Mouse (Mus musculus): Measurements from ENCODE around the gene Col6a4.

Gene Col6a4

DNA sequence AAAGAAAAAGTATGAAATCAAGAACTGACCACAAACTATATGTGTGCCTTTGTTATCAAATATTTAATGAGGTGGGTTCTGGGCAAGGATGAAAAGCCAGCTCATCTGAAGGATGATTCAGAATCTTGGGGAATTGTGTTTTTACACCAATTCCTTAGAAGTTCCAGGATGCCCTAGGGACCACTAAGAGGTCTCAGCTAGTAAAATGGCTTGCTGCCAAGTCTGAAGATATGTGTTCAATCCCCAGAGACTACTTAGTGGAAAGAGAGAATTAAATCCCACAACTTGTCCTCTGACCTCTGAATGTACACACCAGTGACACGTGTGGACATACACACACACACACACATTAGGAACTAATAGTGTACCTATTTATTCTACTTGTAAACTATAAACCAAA is 137.5 kb downstream of the Col6a4 start:
- CTCF ChIA-PET, result no interaction called here

DNA sequence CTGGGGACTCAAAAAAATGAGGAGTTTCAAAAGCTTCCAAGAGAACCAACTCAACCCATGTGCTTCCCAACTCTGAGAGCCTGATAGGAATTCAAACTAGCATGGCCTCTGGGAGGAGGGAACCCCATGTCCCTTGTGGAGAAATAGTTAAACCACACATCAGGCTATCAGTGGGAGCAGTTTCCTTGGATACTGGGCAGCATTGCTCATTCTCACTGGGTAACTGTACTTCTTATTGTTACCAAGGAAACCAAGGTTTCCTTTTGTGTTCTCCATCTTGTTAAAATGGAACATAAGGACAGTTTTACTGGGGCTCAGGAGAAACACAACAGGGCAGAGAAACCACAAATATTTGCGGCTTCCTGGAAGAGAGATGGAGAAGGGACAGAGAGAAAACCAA is 146.8 kb downstream of the Col6a4 start:
- CTCF ChIA-PET, result no interaction called here

DNA sequence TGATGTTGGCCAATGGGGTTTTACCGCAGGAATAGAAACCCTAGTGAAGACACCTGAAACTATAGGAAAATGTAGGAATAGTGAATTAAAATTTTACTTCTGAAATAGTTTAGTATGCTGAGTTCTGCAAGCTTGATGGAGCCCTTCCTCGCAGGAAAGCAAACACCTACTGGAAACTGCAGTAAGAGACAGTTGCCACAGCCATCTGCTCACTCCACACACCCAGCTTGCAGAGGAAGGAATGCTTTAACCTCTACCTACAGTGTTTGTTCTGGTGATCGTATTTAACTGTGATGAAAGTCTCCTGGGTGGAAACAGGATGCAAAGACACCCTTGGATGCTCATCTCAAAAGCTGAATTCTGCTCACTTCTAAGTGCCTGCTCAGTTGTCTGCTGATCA is 149.0 kb downstream of the Col6a4 start:
- CTCF ChIA-PET, result no interaction called here

All from spleen, embryonic (tissue).